In genomic region chr1:163311861-163312811, GRCm38 (mm10) we compare ENCODE assay signal across 8 mouse cellular contexts. TPM values are rescaled to one million over a fixed set of nuclear protein-coding genes. Genes with fewer than 3 reads are reported as not detected.
DNase-seq lines count a peak whose midpoint lies in the region; ATAC-seq and TF ChIP-seq lines count a peak whose summit lies in the region.

No protein-coding gene starts in this region.

- no peaks in the 10 kb centered on the region for H3K9me3 ChIP-seq in embryonic facial prominence, embryonic 10.5 days
- H3K9me3 ChIP-seq in heart, embryonic 10.5 days = no peaks in the 10 kb centered on the region
- H3K9me3 ChIP-seq in kidney, embryonic 16.5 days (ENCODE audit: low read length) = no peaks in the 10 kb centered on the region

- peak overlapping the region; percentile 99 for H3K27ac ChIP-seq in embryonic facial prominence, embryonic 10.5 days (replicated peaks)
- H3K27ac ChIP-seq in heart, embryonic 10.5 days = peak overlapping the region; percentile 83
- H3K27ac ChIP-seq in kidney, embryonic 16.5 days (ENCODE audit: low read length) = peak overlapping the region; percentile 43; the same call in 1 of the 2 replicates
- H3K27ac ChIP-seq in small intestine, adult 2 months (ENCODE audit: insufficient read depth, low read depth, low read length) = no peak overlapping the region

- intact Hi-C loops in left cerebral cortex, postnatal 4 days (cut with DNase I) = no loop called here

- ATAC-seq in kidney, embryonic 16.5 days (ENCODE audit: low FRiP score, low TSS enrichment) = peak; percentile 75
- ATAC-seq in megakaryocyte progenitor cell, adult 5-6 weeks (replicated peaks; ENCODE audit: poor library complexity) = peak; percentile 23

- peak overlapping the region; percentile 72 for H3K4me3 ChIP-seq in embryonic facial prominence, embryonic 10.5 days
- peak overlapping the region; percentile 73 for H3K4me3 ChIP-seq in heart, embryonic 10.5 days
- H3K4me3 ChIP-seq in kidney, embryonic 16.5 days (ENCODE audit: low read length) = peak overlapping the region; percentile 61
- H3K4me3 ChIP-seq in small intestine, adult 2 months (ENCODE audit: low read depth, low read length) = peak overlapping the region; percentile 64

- H3K4me2 ChIP-seq in kidney, embryonic 16.5 days (replicated peaks; ENCODE audit: low read depth, low read length) = peak overlapping the region; percentile 89

- WGBS in embryonic facial prominence, embryonic 10.5 days = under 1% methylated on average over 59 of the region's 59 CpGs
- WGBS in heart, embryonic 10.5 days = under 1% methylated on average over 59 of the region's 59 CpGs
- WGBS in kidney, embryonic 16.5 days = under 1% methylated on average over 59 of the region's 59 CpGs
- 3% methylated on average over 58 of the region's 59 CpGs for WGBS in small intestine, adult 2 months

- H3K9ac ChIP-seq in kidney, embryonic 16.5 days (replicated peaks; ENCODE audit: low read length) = peak overlapping the region; percentile 74

- peaks cover 15% of the 10 kb centered on the region for H3K36me3 ChIP-seq in embryonic facial prominence, embryonic 10.5 days (replicated peaks)
- H3K36me3 ChIP-seq in heart, embryonic 10.5 days = no peaks in the 10 kb centered on the region
- no peaks in the 10 kb centered on the region for H3K36me3 ChIP-seq in kidney, embryonic 16.5 days (ENCODE audit: insufficient read depth, low read length)
- no peaks in the 10 kb centered on the region for H3K36me3 ChIP-seq in small intestine, adult 2 months (ENCODE audit: control insufficient read depth, insufficient read depth, low read length)

- H3K4me1 ChIP-seq in embryonic facial prominence, embryonic 10.5 days = peaks cover 75% of the 10 kb centered on the region
- peaks cover 25% of the 10 kb centered on the region for H3K4me1 ChIP-seq in heart, embryonic 10.5 days
- H3K4me1 ChIP-seq in kidney, embryonic 16.5 days (ENCODE audit: insufficient read depth, low read length) = peaks cover 21% of the 10 kb centered on the region
- H3K4me1 ChIP-seq in small intestine, adult 2 months (ENCODE audit: control insufficient read depth, insufficient read depth, insufficient read length, low read length) = peaks cover 10% of the 10 kb centered on the region

- peak; percentile 33 for DNase-seq in left cerebral cortex, postnatal 4 days
- DNase-seq in left cerebral cortex, adult 11 months (ENCODE audit: low spot score) = no peak
- peak; percentile 75 for DNase-seq in embryonic facial prominence, embryonic 10.5 days (ENCODE audit: low spot score)
- no peak for DNase-seq in heart, embryonic 10.5 days (ENCODE audit: low spot score)
- DNase-seq in layer of hippocampus, adult 11-12 months (ENCODE audit: low spot score) = no peak

- peaks cover 82% of the 10 kb centered on the region for H3K27me3 ChIP-seq in embryonic facial prominence, embryonic 10.5 days (replicated peaks; ENCODE audit: low read depth, poor library complexity, severe bottlenecking)
- H3K27me3 ChIP-seq in heart, embryonic 10.5 days (ENCODE audit: insufficient read depth, poor library complexity, severe bottlenecking) = peaks cover 77% of the 10 kb centered on the region
- peaks cover 64% of the 10 kb centered on the region for H3K27me3 ChIP-seq in kidney, embryonic 16.5 days (ENCODE audit: insufficient read depth, low read length)
- peaks cover 79% of the 10 kb centered on the region for H3K27me3 ChIP-seq in small intestine, adult 2 months (ENCODE audit: control insufficient read depth, insufficient read depth, low read length)

- TF ChIP-seq CTCF in small intestine, adult 2 months (IDR thresholded peaks at IDR 0.05; ENCODE audit: extremely low read depth, insufficient read length, insufficient replicate concordance, low read depth, low read length) = no peak

- 0 out of 2 replicates have a peak, but pooled peaks have one; percentile 17 for TF ChIP-seq POLR2A in small intestine, adult 2 months (IDR thresholded peaks at IDR 0.05; ENCODE audit: low read depth, low read length)

RNA-seq across cellular contexts. Expression of gene Prrx1, which starts 1.4 kb away (rescaled TPM):
- 1 to 10 TPM; 7.0 to 7.6 TPM for total RNA-seq in left cerebral cortex, postnatal 4 days (2021)
- 128 TPM in 2 replicates for polyA plus RNA-seq in embryonic facial prominence, embryonic 10.5 days (2016; fragmentation: Nextera tagmentation; extraction: Ambion mirVana)
- 7.9 and 20.3 TPM in 2 replicates for polyA plus RNA-seq in heart, embryonic 10.5 days (2016; fragmentation: Nextera tagmentation; extraction: Ambion mirVana)
- 6.8 and 7.0 TPM in 2 replicates for polyA plus RNA-seq in kidney, embryonic 16.5 days (2015; fragmentation: Nextera tagmentation; extraction: Ambion mirVana)
- total RNA-seq in megakaryocyte progenitor cell, adult 5-6 weeks (2015) = not detected in 2 replicates
- not detected in 2 replicates for total RNA-seq in megakaryocyte progenitor cell, adult 5-6 weeks (2017)
- 0.76 and 0.84 TPM in 2 replicates for polyA plus RNA-seq in small intestine, adult 2 months (2012; rRNA removed)

Comparison
In these comparisons a context has a peak if more than half of its experiments do, and no peak if none do; other contexts are left out.
1. DNase-seq: peak in left cerebral cortex, postnatal 4 days (single experiment) and embryonic facial prominence, embryonic 10.5 days (single experiment); none in left cerebral cortex, adult 11 months (single experiment), heart, embryonic 10.5 days (single experiment) and layer of hippocampus, adult 11-12 months (single experiment).
2. Peak in every context shown above with its lines, with median percentiles within 50 percentile points of each other: H3K4me3 ChIP-seq.